Mouse (Mus musculus): Measurements from ENCODE around the gene B4gat1.

DNA sequence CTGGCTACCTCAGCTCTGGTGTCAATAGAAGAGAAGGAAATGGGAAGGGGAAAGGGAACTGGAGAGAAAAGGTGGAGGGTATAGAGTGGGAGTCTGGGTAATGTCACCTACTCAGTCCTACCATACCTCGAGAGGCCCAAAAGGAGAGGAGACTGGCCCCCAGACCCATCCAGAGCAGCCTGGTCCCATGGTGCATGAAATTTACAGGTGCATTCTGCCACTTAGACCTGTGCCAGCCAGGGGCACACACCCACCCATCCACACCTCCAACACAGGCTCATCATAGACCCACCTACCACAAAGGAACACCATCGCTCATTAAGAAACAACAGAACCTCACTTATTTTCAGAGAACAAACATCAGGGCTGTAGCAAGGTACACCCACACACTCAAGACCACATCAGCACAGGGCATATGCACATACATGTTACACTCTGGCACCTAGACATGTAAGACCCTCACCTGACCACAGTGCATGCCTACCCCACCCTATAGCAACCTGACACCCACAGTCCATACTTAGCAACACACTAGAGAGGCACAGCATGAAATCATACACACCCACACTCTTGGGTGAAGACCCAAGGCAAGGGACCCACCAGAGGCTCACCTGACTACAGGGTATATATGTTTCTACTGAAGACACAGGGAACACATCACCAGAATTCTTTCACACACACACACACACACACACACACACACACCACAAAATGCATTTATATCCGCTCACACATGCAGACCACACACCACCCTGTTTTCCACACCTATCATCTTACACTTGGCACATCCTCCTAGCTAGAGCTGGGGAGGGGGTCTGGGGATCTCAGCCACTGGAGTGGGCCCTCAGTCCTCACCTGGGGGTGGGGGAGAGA lies 45.6 kb downstream of the B4gat1 start:
- TF ChIP-seq TAL1 (IDR thresholded peaks at IDR 0.05; ENCODE audit: low read length) (no peak), CTCF (IDR thresholded peaks at IDR 0.05 in 2 of 3, conservative IDR thresholded peaks at IDR 0.05 in 1 of 3; ENCODE audit: control insufficient read depth in 1 of 3, insufficient read depth in 1 of 3, low read depth in 2 of 3, low read length in 3 of 3, poor library complexity in 1 of 3, severe bottlenecking in 1 of 3) (no peak), USF2 (IDR thresholded peaks at IDR 0.05; ENCODE audit: borderline replicate concordance in 1 of 2, insufficient read depth in 1 of 2, low read depth in 1 of 2, low read length in 2 of 2) (no peak), ZNF384 (IDR thresholded peaks at IDR 0.05; ENCODE audit: low read depth, low read length) (no peak), EP300 (IDR thresholded peaks at IDR 0.05; ENCODE audit: low read depth in 1 of 2, low read length in 2 of 2) (no peak), E2F4 (IDR thresholded peaks at IDR 0.05; ENCODE audit: borderline replicate concordance, low read depth, low read length) (no peak), TCF12 (IDR thresholded peaks at IDR 0.05; ENCODE audit: low read depth, low read length) (no peak), NELFE (IDR thresholded peaks at IDR 0.05; ENCODE audit: low read depth, low read length) (no peak), POLR2A (IDR thresholded peaks at IDR 0.05; ENCODE audit: control insufficient read depth in 1 of 2, insufficient read depth in 1 of 2, low read depth in 1 of 2, low read length in 2 of 2, poor library complexity in 1 of 2) (no peak), USF1 (IDR thresholded peaks at IDR 0.05; ENCODE audit: low read depth, low read length) (no peak), RCOR1 (IDR thresholded peaks at IDR 0.05; ENCODE audit: low read depth, low read length) (no peak), MYB (IDR thresholded peaks at IDR 0.05; ENCODE audit: low read depth, low read length) (no peak), MYC (IDR thresholded peaks at IDR 0.05; ENCODE audit: low read depth, low read length) (no peak)

All from MEL (cell line).